Mouse (Mus musculus): ENCODE results near the gene Alox12. TPM values are rescaled to one million over a fixed set of nuclear protein-coding genes. Genes with fewer than 3 reads are reported as not detected.
A peak's percentile ranks its signal among the peaks of the same experiment; 100 is the strongest.

Gene Alox12
- total and polyA plus RNA-seq, 3 experiments: 0.02 to 0.11 TPM; not detected in 1

GRCm38 (mm10) chr11:70221603-70222500 is 33.3 kb downstream of the Alox12 start:
- ATAC-seq (ENCODE audit: extremely low read depth, insufficient number of reproducible peaks, low FRiP score, poor library complexity, severe bottlenecking) (peak; percentile 50), DNase-seq (ENCODE audit: low spot score) (peak; percentile 64)
- peaks cover 37% of the 10 kb centered on the region for H3K36me3 ChIP-seq (replicated peaks)
- H3K9me3 ChIP-seq (replicated peaks): no peaks in the 10 kb centered on the region
- peak overlapping the region; percentile 73 for H3K4me3 ChIP-seq (ENCODE audit: low read depth, low read length)
- peaks cover 60% of the 10 kb centered on the region for H3K4me1 ChIP-seq (ENCODE audit: insufficient read depth, low read depth, low read length)
- 0 out of 2 replicates have a peak, but pooled peaks cover 3% of the 10 kb centered on the region for H3K27me3 ChIP-seq (ENCODE audit: insufficient read depth, low read length)
- TF ChIP-seq TAL1 (conservative IDR thresholded peaks at IDR 0.05; ENCODE audit: low read depth, low read length) (peak; percentile 84), POLR2AphosphoS5 (IDR thresholded peaks at IDR 0.05; ENCODE audit: insufficient replicate concordance, low read depth, low read length) (no peak)

GRCm38 (mm10) chr11:70220731-70221602 is 34.2 kb downstream of the Alox12 start, which contains the start of gene Slc16a13:
TSS of gene Slc16a13 (minus strand) at chr11:70221064.
- Histone ChIP-seq H3K27me3 (ENCODE audit: insufficient read depth, low read length) (no peaks in the 10 kb centered on the region), H3K36me3 (replicated peaks) (peaks cover 44% of the 10 kb centered on the region), H3K4me3 (ENCODE audit: low read depth, low read length) (peak within 1 kb of the TSS; percentile 73), H3K4me1 (ENCODE audit: insufficient read depth, low read depth, low read length) (peaks cover 60% of the 10 kb centered on the region), H3K9me3 (replicated peaks) (no peaks in the 10 kb centered on the region)
- peak; percentile 97 for DNase-seq (ENCODE audit: low spot score)
- peak; percentile 83 for ATAC-seq (ENCODE audit: extremely low read depth, insufficient number of reproducible peaks, low FRiP score, poor library complexity, severe bottlenecking)
- TF ChIP-seq TAL1 (conservative IDR thresholded peaks at IDR 0.05; ENCODE audit: low read depth, low read length): no peak
- TF ChIP-seq CTCF (IDR thresholded peaks at IDR 0.05; ENCODE audit: low read depth, low read length): no peak
- no peak for TF ChIP-seq GATA1 (IDR thresholded peaks at IDR 0.05; ENCODE audit: borderline replicate concordance, low read length)
- TF ChIP-seq POLR2AphosphoS5 (IDR thresholded peaks at IDR 0.05; ENCODE audit: insufficient replicate concordance, low read depth, low read length): no peak; the same call in 1 of the 2 replicates

DNA sequence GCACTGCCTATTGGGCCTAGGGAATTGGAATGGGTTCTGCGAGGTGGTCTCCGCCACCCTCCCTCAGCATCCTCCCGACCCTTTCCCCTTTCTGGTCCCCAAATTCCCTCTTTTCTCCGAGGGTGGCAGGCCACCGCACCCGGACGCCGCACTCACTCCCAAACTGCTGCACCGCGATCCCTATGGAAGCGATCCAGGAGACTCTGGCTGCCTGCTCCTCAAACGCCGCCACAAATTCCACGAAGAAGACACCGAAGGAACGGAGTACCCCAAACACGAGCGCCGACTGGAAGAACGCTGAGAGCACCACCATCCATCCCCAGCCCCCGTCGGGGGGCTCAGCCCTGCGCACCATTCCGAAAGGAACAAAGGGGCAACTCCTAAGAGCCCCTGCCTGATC is 34.8 kb downstream of the Alox12 start:
- Histone ChIP-seq H3K36me3 (replicated peaks) (peaks cover 50% of the 10 kb centered on the region), H3K4me1 (ENCODE audit: insufficient read depth, low read depth, low read length) (peaks cover 56% of the 10 kb centered on the region), H3K9me3 (replicated peaks) (no peaks in the 10 kb centered on the region), H3K27me3 (ENCODE audit: insufficient read depth, low read length) (no peaks in the 10 kb centered on the region), H3K4me3 (ENCODE audit: low read depth, low read length) (peak overlapping the region; percentile 73)
- DNase-seq (ENCODE audit: low spot score): no peak
- ATAC-seq (ENCODE audit: extremely low read depth, insufficient number of reproducible peaks, low FRiP score, poor library complexity, severe bottlenecking): no peak
- TF ChIP-seq TAL1 (conservative IDR thresholded peaks at IDR 0.05; ENCODE audit: low read depth, low read length) (no peak), GATA1 (IDR thresholded peaks at IDR 0.05; ENCODE audit: borderline replicate concordance, low read length) (no peak), GATA2 (IDR thresholded peaks at IDR 0.05; ENCODE audit: borderline replicate concordance, low read depth, low read length) (no peak), CTCF (IDR thresholded peaks at IDR 0.05; ENCODE audit: low read depth, low read length) (no peak), POLR2AphosphoS5 (IDR thresholded peaks at IDR 0.05; ENCODE audit: insufficient replicate concordance, low read depth, low read length) (no peak)

- Histone ChIP-seq H3K36me3 (replicated peaks) (peaks cover 55% of the 10 kb centered on the region), H3K9me3 (replicated peaks) (0 out of 2 replicates have a peak, but pooled peaks cover 2% of the 10 kb centered on the region), H3K27me3 (ENCODE audit: insufficient read depth, low read length) (no peaks in the 10 kb centered on the region), H3K4me1 (ENCODE audit: insufficient read depth, low read depth, low read length) (peaks cover 56% of the 10 kb centered on the region), H3K4me3 (ENCODE audit: low read depth, low read length) (peak overlapping the region; percentile 73)
- ATAC-seq (ENCODE audit: extremely low read depth, insufficient number of reproducible peaks, low FRiP score, poor library complexity, severe bottlenecking) (no peak), DNase-seq (ENCODE audit: low spot score) (no peak)
- no peak for TF ChIP-seq GATA2 (IDR thresholded peaks at IDR 0.05; ENCODE audit: borderline replicate concordance, low read depth, low read length)
- no peak for TF ChIP-seq CTCF (IDR thresholded peaks at IDR 0.05; ENCODE audit: low read depth, low read length)
- no peak for TF ChIP-seq POLR2AphosphoS5 (IDR thresholded peaks at IDR 0.05; ENCODE audit: insufficient replicate concordance, low read depth, low read length)
- TF ChIP-seq GATA1 (IDR thresholded peaks at IDR 0.05; ENCODE audit: borderline replicate concordance, low read length): no peak
- TF ChIP-seq TAL1 (conservative IDR thresholded peaks at IDR 0.05; ENCODE audit: low read depth, low read length): no peak
Observed at GRCm38 (mm10) chr11:70219873-70220272, 35.3 kb downstream of the Alox12 start.

- DNase-seq (ENCODE audit: low spot score) (no peak), ATAC-seq (ENCODE audit: extremely low read depth, insufficient number of reproducible peaks, low FRiP score, poor library complexity, severe bottlenecking) (no peak)
- TF ChIP-seq TAL1 (conservative IDR thresholded peaks at IDR 0.05; ENCODE audit: low read depth, low read length) (no peak), GATA1 (IDR thresholded peaks at IDR 0.05; ENCODE audit: borderline replicate concordance, low read length) (no peak), GATA2 (IDR thresholded peaks at IDR 0.05; ENCODE audit: borderline replicate concordance, low read depth, low read length) (no peak), POLR2AphosphoS5 (IDR thresholded peaks at IDR 0.05; ENCODE audit: insufficient replicate concordance, low read depth, low read length) (no peak)
- no peaks in the 10 kb centered on the region for H3K27me3 ChIP-seq (ENCODE audit: insufficient read depth, low read length)
- H3K4me1 ChIP-seq (ENCODE audit: insufficient read depth, low read depth, low read length): peaks cover 53% of the 10 kb centered on the region
- H3K4me3 ChIP-seq (ENCODE audit: low read depth, low read length): peak overlapping the region; percentile 58; the same call in 1 of the 2 replicates
- peaks cover 51% of the 10 kb centered on the region for H3K36me3 ChIP-seq (replicated peaks)
- peaks cover 10% of the 10 kb centered on the region; the same call in 1 of the 2 replicates for H3K9me3 ChIP-seq (replicated peaks)
Observed at GRCm38 (mm10) chr11:70218741-70219470, 36.2 kb downstream of the Alox12 start.

Measured in G1E (cell line).